8 mouse cellular contexts compared by ENCODE assay signal in the genomic region with DNA sequence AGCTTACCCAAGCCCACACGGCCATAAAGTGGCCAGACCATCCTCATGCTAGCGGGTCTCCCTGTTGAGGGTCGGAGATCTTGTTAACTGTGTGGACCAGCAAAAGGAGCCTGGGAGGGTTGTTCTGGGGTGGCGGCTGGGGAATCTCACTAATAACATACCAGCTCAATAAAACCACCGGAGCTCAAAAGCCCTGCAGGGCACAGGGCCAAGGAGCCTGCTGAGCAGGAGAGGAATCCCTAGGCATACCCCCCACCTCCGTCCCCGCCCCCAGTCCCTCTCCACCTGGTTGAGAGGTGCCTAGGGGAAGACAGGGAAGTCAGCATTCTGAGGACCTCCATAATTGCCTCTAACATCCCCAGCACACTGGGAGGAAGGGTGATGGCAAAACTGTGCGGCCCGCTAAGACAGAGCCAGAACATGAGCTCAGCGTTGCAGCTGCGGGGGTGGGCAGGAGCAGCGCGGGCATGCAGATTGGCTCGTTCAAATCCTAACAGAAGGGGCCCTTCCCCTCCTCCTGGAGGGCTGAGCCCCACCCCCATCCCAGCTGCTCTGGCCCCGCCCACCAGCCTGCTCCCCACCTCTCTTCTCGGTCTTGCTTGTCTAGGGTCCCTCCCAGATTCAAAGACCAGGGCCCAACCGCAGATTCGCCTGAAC. TPM values are rescaled to one million over a fixed set of nuclear protein-coding genes. Genes with fewer than 3 reads are reported as not detected.
DNase-seq lines count a peak whose midpoint lies in the region; ATAC-seq and TF ChIP-seq lines count a peak whose summit lies in the region.

No protein-coding gene starts in this region.

- H3K9ac ChIP-seq in forebrain, embryonic 14.5 days (ENCODE audit: low read length): peak overlapping the region; percentile 50
- H3K9ac ChIP-seq in hindbrain, embryonic 12.5 days: peak overlapping the region; percentile 33
- peak overlapping the region; percentile 51 for H3K9ac ChIP-seq in midbrain, embryonic 11.5 days (ENCODE audit: low read length)

- 3% methylated on average over 18 of the region's 18 CpGs for WGBS in forebrain, embryonic 14.5 days
- WGBS in hindbrain, embryonic 12.5 days: 15% methylated on average over 14 of the region's 18 CpGs
- 8% methylated on average over 18 of the region's 18 CpGs for WGBS in midbrain, embryonic 11.5 days

- H3K36me3 ChIP-seq in E14TG2a.4 (ENCODE audit: insufficient read depth, low read length): no peaks in the 10 kb centered on the region
- peaks cover 48% of the 10 kb centered on the region for H3K36me3 ChIP-seq in forebrain, embryonic 14.5 days (ENCODE audit: control insufficient read depth, insufficient read depth, low read length)
- peaks cover 45% of the 10 kb centered on the region for H3K36me3 ChIP-seq in hindbrain, embryonic 12.5 days
- peaks cover 8% of the 10 kb centered on the region; the same call in 1 of the 2 replicates for H3K36me3 ChIP-seq in midbrain, embryonic 11.5 days (ENCODE audit: control insufficient read depth, insufficient read depth, low read length)

- peak; percentile 94 for ATAC-seq in forebrain, embryonic 14.5 days
- ATAC-seq in hindbrain, embryonic 12.5 days (ENCODE audit: low FRiP score): peak; percentile 87
- ATAC-seq in midbrain, embryonic 11.5 days (ENCODE audit: low FRiP score): peak; percentile 91
- ATAC-seq in activated CD4-positive, CD25-positive, alpha-beta regulatory T cell, adult 4 months: no peak

- peak overlapping the region; percentile 82 for H3K27ac ChIP-seq in forebrain, embryonic 14.5 days (ENCODE audit: low read depth, low read length)
- H3K27ac ChIP-seq in hindbrain, embryonic 12.5 days: peak overlapping the region; percentile 87
- H3K27ac ChIP-seq in midbrain, embryonic 11.5 days (ENCODE audit: low read depth, low read length): peak overlapping the region; percentile 83

- DNase-seq in brain, embryonic 14.5 days (ENCODE audit: low read depth): peak; percentile 97
- DNase-seq in forebrain, embryonic 14.5 days (ENCODE audit: low spot score): peak; percentile 94
- peak; percentile 67 to 83 for DNase-seq in left cerebral cortex, adult 9 months (ENCODE audit: low spot score in 2 of 2)
- peak; percentile 94 for DNase-seq in midbrain, embryonic 11.5 days (ENCODE audit: low spot score, missing footprints)
- DNase-seq in telencephalon, adult 2 months (ENCODE audit: low read depth, low spot score): peak; percentile 76

- H3K9me3 ChIP-seq in E14TG2a.4 (ENCODE audit: low read length): no peaks in the 10 kb centered on the region
- H3K9me3 ChIP-seq in forebrain, embryonic 14.5 days (replicated peaks; ENCODE audit: control insufficient read depth, low read length): no peaks in the 10 kb centered on the region
- no peaks in the 10 kb centered on the region for H3K9me3 ChIP-seq in hindbrain, embryonic 12.5 days (replicated peaks)
- no peaks in the 10 kb centered on the region for H3K9me3 ChIP-seq in midbrain, embryonic 11.5 days (ENCODE audit: control insufficient read depth, low read length)

- no peaks in the 10 kb centered on the region for H3K27me3 ChIP-seq in E14TG2a.4 (ENCODE audit: insufficient read depth, low read length)
- H3K27me3 ChIP-seq in forebrain, embryonic 14.5 days (replicated peaks; ENCODE audit: control insufficient read depth, insufficient read depth, low read length): no peaks in the 10 kb centered on the region
- H3K27me3 ChIP-seq in hindbrain, embryonic 12.5 days: no peaks in the 10 kb centered on the region
- H3K27me3 ChIP-seq in midbrain, embryonic 11.5 days (ENCODE audit: control insufficient read depth, insufficient read depth, low read length): no peaks in the 10 kb centered on the region

- H3K4me2 ChIP-seq in forebrain, embryonic 14.5 days (ENCODE audit: low read length): peak overlapping the region; percentile 35
- H3K4me2 ChIP-seq in hindbrain, embryonic 12.5 days (replicated peaks): peak overlapping the region; percentile 42
- peak overlapping the region; percentile 32 for H3K4me2 ChIP-seq in midbrain, embryonic 11.5 days

- peak overlapping the region; percentile 79 for H3K4me3 ChIP-seq in E14TG2a.4 (replicated peaks; ENCODE audit: low read length)
- no peak overlapping the region for H3K4me3 ChIP-seq in forebrain, embryonic 14.5 days (ENCODE audit: low read depth, low read length)
- H3K4me3 ChIP-seq in hindbrain, embryonic 12.5 days: peak overlapping the region; percentile 7; the same call in 1 of the 2 replicates
- no peak overlapping the region; the same call in 1 of the 2 replicates for H3K4me3 ChIP-seq in midbrain, embryonic 11.5 days (ENCODE audit: low read depth, low read length)

- TF ChIP-seq CTCF in E14TG2a.4 (conservative IDR thresholded peaks at IDR 0.05; ENCODE audit: low read length): no peak
- TF ChIP-seq CTCF in brain, embryonic 14.5 days (IDR thresholded peaks at IDR 0.05; ENCODE audit: borderline replicate concordance, extremely low read depth, insufficient read depth, insufficient read length): no peak

- peaks cover 69% of the 10 kb centered on the region for H3K4me1 ChIP-seq in E14TG2a.4 (replicated peaks; ENCODE audit: low read depth, low read length)
- peaks cover 22% of the 10 kb centered on the region for H3K4me1 ChIP-seq in forebrain, embryonic 14.5 days (ENCODE audit: control insufficient read depth, insufficient read depth, low read length)
- H3K4me1 ChIP-seq in hindbrain, embryonic 12.5 days: peaks cover 44% of the 10 kb centered on the region
- H3K4me1 ChIP-seq in midbrain, embryonic 11.5 days (ENCODE audit: control insufficient read depth, insufficient read depth, low read length): peaks cover 15% of the 10 kb centered on the region

- TF ChIP-seq POLR2A in brain, embryonic 14.5 days (IDR thresholded peaks at IDR 0.05; ENCODE audit: borderline replicate concordance, extremely low read depth, insufficient read depth, insufficient read length, poor library complexity, severe bottlenecking): peak; percentile 10; the same call in 1 of the 2 replicates

RNA-seq across cellular contexts. Expression of gene Soga1, which starts 20.6 kb away (rescaled TPM):
- polyA plus RNA-seq in brain, embryonic 14.5 days (2012; rRNA removed): 21.3 and 40.2 TPM in 2 replicates
- 5.9 and 8.1 TPM in 2 replicates for polyA plus RNA-seq in forebrain, embryonic 14.5 days (2014; fragmentation: Nextera tagmentation; extraction: Ambion mirVana)
- polyA plus RNA-seq in hindbrain, embryonic 12.5 days (2016; fragmentation: Nextera tagmentation; extraction: Ambion mirVana): 7.7 and 8.6 TPM in 2 replicates
- 5.2 and 6.0 TPM in 2 replicates for polyA plus RNA-seq in midbrain, embryonic 11.5 days (2014; fragmentation: Nextera tagmentation; extraction: Ambion mirVana)
- under 1 TPM in 1 of 2 experiments, not detected in 1; 0.05 TPM for polyA plus RNA-seq in activated CD4-positive, CD25-positive, alpha-beta regulatory T cell, adult 4 months (2017; shearing (Covaris generic))

RNA-seq across cellular contexts. Expression of gene Tldc2, which starts 28.4 kb away (rescaled TPM):
- not detected in 2 replicates for polyA plus RNA-seq in brain, embryonic 14.5 days (2012; rRNA removed)
- not detected in 2 replicates for polyA plus RNA-seq in forebrain, embryonic 14.5 days (2014; fragmentation: Nextera tagmentation; extraction: Ambion mirVana)
- not detected in 2 replicates for polyA plus RNA-seq in hindbrain, embryonic 12.5 days (2016; fragmentation: Nextera tagmentation; extraction: Ambion mirVana)
- polyA plus RNA-seq in midbrain, embryonic 11.5 days (2014; fragmentation: Nextera tagmentation; extraction: Ambion mirVana): not detected in 2 replicates
- not detected for polyA plus RNA-seq in activated CD4-positive, CD25-positive, alpha-beta regulatory T cell, adult 4 months (2017; shearing (Covaris generic))

RNA-seq across cellular contexts. Expression of gene Dsn1, which starts 51.5 kb away (rescaled TPM):
- polyA plus RNA-seq in brain, embryonic 14.5 days (2012; rRNA removed): 12.6 and 17.3 TPM in 2 replicates
- 24.5 and 27.7 TPM in 2 replicates for polyA plus RNA-seq in forebrain, embryonic 14.5 days (2014; fragmentation: Nextera tagmentation; extraction: Ambion mirVana)
- 35.1 and 36.5 TPM in 2 replicates for polyA plus RNA-seq in hindbrain, embryonic 12.5 days (2016; fragmentation: Nextera tagmentation; extraction: Ambion mirVana)
- polyA plus RNA-seq in midbrain, embryonic 11.5 days (2014; fragmentation: Nextera tagmentation; extraction: Ambion mirVana): 51.4 and 56.9 TPM in 2 replicates
- polyA plus RNA-seq in activated CD4-positive, CD25-positive, alpha-beta regulatory T cell, adult 4 months (2017; shearing (Covaris generic)): 10 to 100 TPM; 16.0 to 17.1 TPM

Comparison
In these comparisons a context has a peak if more than half of its experiments do, and no peak if none do; other contexts are left out.
1. H3K4me3 ChIP-seq: peak in E14TG2a.4 (single experiment) and hindbrain, embryonic 12.5 days (single experiment); none in forebrain, embryonic 14.5 days (single experiment) and midbrain, embryonic 11.5 days (single experiment).
2. Peak in every context shown above with its lines, with median percentiles within 50 percentile points of each other: DNase-seq, H3K27ac ChIP-seq, H3K4me2 ChIP-seq and H3K9ac ChIP-seq.